Mouse (Mus musculus) limb, embryonic 15.5 days (tissue): Measurements from ENCODE around the gene Fnbp1. TPM values are rescaled to one million over a fixed set of nuclear protein-coding genes. Genes with fewer than 3 reads are reported as not detected.
A peak's percentile ranks its signal among the peaks of the same experiment; 100 is the strongest.

Experiments
- ATAC-seq: fragments of 200-750 bp; cut with Nextera tagmentation; 2 replicates; pipeline ENCODE4 v1.8.0; 2017; ENCODE audit warnings: low read depth, moderate TSS enrichment; ENCODE audit not compliant: insufficient number of reproducible peaks, low FRiP score, low TSS enrichment
- H3K27ac ChIP-seq: fragments of 300-500 bp; sonication (generic); 2 replicates; pipeline ENCODE4 v1.5.1; 2015; ENCODE audit warnings: moderate library complexity, mild to moderate bottlenecking, inconsistent platforms
- H3K27me3 ChIP-seq: fragments of 300-500 bp; sonication (generic); 2 replicates; pipeline ENCODE4 v1.6.1; 2015; ENCODE audit warnings: inconsistent platforms
- H3K36me3 ChIP-seq: fragments of 300-500 bp; sonication (generic); 2 replicates; pipeline ENCODE4 v1.6.1; 2015; ENCODE audit warnings: inconsistent platforms
- H3K4me1 ChIP-seq: fragments of 300-500 bp; sonication (generic); 2 replicates; pipeline ENCODE4 v1.6.1; 2015; ENCODE audit warnings: inconsistent platforms
- H3K4me2 ChIP-seq: fragments of 300-500 bp; sonication (generic); 2 replicates; pipeline ENCODE4 v1.6.1; 2015; ENCODE audit warnings: mild to moderate bottlenecking, inconsistent platforms
- H3K4me3 ChIP-seq: fragments of 300-500 bp; sonication (generic); 2 replicates; pipeline ENCODE4 v1.5.1; 2015; ENCODE audit warnings: mild to moderate bottlenecking, inconsistent platforms
- H3K9ac ChIP-seq: fragments of 300-500 bp; sonication (generic); 2 replicates; pipeline ENCODE4 v1.6.1; 2015; ENCODE audit warnings: inconsistent platforms
- H3K9me3 ChIP-seq: fragments of 300-500 bp; sonication (generic); 2 replicates; pipeline ENCODE4 v1.6.1; 2016; ENCODE audit warnings: inconsistent platforms
- WGBS: fragments of 180-500 bp; shearing (Covaris S2); methylation state at CpG from one replicate; pipeline ENCODE4 v1.1.7; 2015; 5-methylcytosine and 5-hydroxymethylcytosine counted together
- polyA plus RNA-seq: library from polyadenylated mRNA; unstranded; fragments of >200 nt; fragmentation: Nextera tagmentation; extraction: Ambion mirVana; gene quantifications from 2 replicates; pipeline ENCODE4 v1.2.1, GENCODE M21; 2015

Gene Fnbp1
- polyA plus RNA-seq, 1 experiment from 2014 or later = 27.5 TPM

DNA sequence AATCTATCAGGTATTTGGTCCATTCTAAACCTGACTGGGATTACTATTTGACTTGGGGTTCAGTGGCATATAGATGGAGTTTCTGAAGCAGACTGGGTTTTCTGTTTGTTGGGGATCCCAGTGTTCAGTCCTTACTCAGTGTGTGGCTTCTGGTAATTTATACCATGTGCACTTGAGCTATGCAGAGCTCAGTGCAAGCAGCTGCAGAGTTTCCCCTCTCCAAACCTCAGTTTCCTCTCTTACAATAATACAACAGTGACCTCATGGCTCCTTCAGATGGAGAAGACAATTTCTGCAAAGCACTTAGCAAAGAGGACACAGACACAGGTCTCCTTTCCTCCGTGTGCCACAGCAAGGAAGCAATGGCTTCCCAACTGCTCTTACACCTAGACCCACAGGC is 3.1 kb upstream of the Fnbp1 start:
- H3K9me3 ChIP-seq = no peaks in the 10 kb centered on the region
- WGBS = 62% methylated on average over 1 of the region's 1 CpGs
- peaks cover 26% of the 10 kb centered on the region for H3K4me1 ChIP-seq
- peaks cover 26% of the 10 kb centered on the region for H3K36me3 ChIP-seq
- H3K27ac ChIP-seq = no peak overlapping the region
- H3K4me3 ChIP-seq = no peak overlapping the region
- no peak for ATAC-seq
- no peak overlapping the region for H3K9ac ChIP-seq
- no peak overlapping the region for H3K4me2 ChIP-seq
- H3K27me3 ChIP-seq = no peaks in the 10 kb centered on the region

DNA sequence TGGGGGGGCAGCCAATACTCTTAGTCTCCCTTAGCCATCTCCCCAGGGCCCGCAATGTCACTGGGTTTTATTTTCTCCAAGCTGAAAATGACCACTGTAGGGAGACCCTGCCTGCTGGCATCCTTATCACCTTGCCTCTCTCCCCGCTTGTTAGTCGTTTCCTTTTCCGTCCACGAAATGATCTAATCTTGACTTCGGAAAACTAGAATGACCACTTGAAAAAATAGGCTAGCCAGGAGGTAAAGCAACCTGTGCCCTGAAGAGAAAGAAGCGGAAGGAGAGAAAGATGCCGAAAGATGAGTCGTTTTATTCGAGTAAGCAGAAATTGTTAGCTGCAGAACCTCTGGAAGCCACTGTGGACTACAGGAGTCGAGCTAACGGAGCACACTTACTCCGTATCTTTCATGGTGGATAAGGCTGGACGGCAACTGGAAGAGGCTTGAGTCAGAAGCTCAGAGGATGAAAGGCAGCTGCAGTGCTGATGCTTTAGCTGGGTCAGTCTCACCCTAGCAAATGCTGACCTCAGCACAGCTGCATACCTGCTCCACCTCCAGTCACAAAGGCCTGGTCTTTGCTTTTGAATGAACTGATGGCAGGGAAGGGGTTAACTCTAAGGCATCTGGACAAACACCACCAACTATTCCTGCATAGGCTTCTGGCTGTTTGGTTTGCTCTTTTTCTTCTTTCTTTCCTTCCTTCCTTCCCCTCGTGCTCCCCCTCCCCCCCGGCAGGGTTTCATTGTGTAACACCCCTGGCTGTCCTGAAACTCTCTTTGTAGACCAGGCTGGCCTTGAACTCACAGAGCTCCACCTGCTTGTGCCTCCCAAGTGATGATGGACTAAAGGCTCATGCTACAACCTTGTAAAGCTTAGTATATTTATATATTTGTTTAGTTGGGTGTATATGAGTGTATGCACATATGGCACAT is 2.2 kb upstream of the Fnbp1 start:
- H3K4me2 ChIP-seq = no peak overlapping the region

DNA sequence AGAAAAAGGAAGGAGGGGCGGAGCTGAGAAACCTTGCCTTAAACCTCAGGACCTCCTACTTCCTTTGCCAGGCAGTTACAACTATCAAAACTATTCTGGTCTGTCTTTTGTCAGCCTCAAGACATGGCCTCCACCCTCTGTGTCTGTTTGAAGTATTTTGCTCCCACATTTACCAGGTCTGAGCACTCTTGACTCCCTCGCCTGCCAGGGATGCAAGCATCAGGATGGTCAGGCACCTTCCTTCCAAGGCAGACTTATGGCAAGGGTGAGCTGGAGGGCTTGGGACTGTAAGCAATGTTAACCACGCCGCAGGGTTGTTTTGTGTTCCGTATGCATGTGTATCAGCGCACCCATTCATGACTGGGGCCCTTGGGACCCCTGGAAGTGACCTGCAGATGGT is 1.5 kb upstream of the Fnbp1 start:
- peaks cover 27% of the 10 kb centered on the region for H3K4me1 ChIP-seq
- ATAC-seq = no peak
- no peak overlapping the region for H3K9ac ChIP-seq
- peaks cover 19% of the 10 kb centered on the region for H3K36me3 ChIP-seq
- 76% methylated on average over 6 of the region's 6 CpGs for WGBS
- no peak overlapping the region for H3K4me3 ChIP-seq
- no peak overlapping the region for H3K27ac ChIP-seq
- no peaks in the 10 kb centered on the region for H3K9me3 ChIP-seq
- H3K27me3 ChIP-seq = no peaks in the 10 kb centered on the region
- no peak overlapping the region for H3K4me2 ChIP-seq

More for the DNA sequence above, 2.2 kb upstream of the Fnbp1 start:
- 76% methylated on average over 16 of the region's 16 CpGs for WGBS
- peaks cover 19% of the 10 kb centered on the region for H3K36me3 ChIP-seq
- no peak overlapping the region for H3K9ac ChIP-seq
- no peak for ATAC-seq
- no peak overlapping the region for H3K27ac ChIP-seq
- peaks cover 27% of the 10 kb centered on the region for H3K4me1 ChIP-seq
- no peaks in the 10 kb centered on the region for H3K27me3 ChIP-seq
- no peaks in the 10 kb centered on the region for H3K9me3 ChIP-seq
- no peak overlapping the region for H3K4me3 ChIP-seq

- Histone ChIP-seq H3K9me3 (no peaks in the 10 kb centered on the region), H3K36me3 (peaks cover 13% of the 10 kb centered on the region), H3K27ac (peak overlapping the region; percentile 91), H3K9ac (peak overlapping the region; percentile 33), H3K4me1 (peaks cover 27% of the 10 kb centered on the region), H3K4me2 (peak overlapping the region; percentile 75), H3K4me3 (peak overlapping the region; percentile 94), H3K27me3 (no peaks in the 10 kb centered on the region)
- no peak for ATAC-seq
- WGBS = 32% methylated on average over 3 of the region's 3 CpGs
These were observed 697 bp upstream of the Fnbp1 start for GRCm38 (mm10) chr2:31142505-31142904.

DNA sequence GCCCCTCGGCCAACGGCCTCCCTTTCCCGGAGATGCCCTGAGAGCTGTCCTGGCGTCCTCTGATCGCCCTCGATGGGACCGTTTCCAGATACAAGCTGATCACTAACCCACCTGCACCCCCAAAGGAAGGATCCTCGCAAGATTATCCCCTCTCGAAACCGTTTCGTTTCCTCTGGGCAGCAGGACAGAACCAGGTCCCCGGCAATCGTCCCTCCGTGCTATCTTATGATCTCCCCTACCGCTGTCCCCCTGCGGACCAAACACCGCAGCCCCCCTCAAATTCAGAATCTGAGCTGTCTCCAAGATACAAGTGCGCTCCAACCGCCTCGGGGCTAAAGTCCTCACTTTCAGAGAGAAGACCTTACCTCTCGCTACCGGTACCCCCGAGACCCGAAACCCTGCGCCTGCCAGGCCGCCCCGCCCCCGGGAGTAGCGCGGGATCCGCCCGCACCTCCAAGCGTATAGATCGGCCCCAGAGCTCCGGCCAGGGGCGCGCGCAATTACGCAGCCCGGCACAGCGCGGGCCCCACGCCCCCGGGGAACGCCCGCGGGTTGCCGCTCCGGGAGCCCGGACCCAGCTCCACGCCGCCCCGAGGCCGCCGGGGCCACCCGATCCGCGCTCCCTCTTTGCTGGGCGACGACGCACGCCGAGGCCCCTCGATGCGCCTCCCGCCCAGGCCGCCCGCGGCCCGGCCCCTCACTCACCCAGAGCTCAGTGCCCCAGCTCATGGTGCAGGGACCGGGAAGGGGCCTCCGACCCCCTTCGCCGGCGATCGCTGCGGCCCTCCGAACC is 538 bp downstream of the Fnbp1 start:
- ATAC-seq = peak; percentile 68
- Histone ChIP-seq H3K27ac (peak overlapping the region; percentile 91), H3K4me1 (peaks cover 33% of the 10 kb centered on the region), H3K4me3 (peak overlapping the region; percentile 94), H3K9ac (peak overlapping the region; percentile 94), H3K4me2 (peak overlapping the region; percentile 75), H3K27me3 (no peaks in the 10 kb centered on the region), H3K9me3 (no peaks in the 10 kb centered on the region), H3K36me3 (peaks cover 4% of the 10 kb centered on the region)
- WGBS = under 1% methylated on average over 72 of the region's 78 CpGs

DNA sequence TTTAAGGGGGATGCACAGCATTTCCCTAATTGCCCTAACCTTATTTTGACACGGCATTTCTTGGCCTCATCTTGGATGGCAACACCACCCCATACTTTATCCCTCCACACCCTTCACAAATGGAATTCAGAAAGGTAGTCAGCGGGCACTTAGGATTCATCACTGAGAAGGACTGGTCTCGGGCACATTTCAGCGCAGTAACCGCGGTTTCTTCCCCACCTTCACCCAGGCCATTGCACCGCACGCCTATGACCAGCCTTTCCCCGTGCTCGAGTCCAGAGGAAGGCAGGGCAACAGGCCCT is 1.1 kb downstream of the Fnbp1 start:
- no peaks in the 10 kb centered on the region for H3K36me3 ChIP-seq
- no peaks in the 10 kb centered on the region for H3K9me3 ChIP-seq
- no peaks in the 10 kb centered on the region for H3K27me3 ChIP-seq
- H3K9ac ChIP-seq = peak overlapping the region; percentile 94
- no peak for ATAC-seq
- 7% methylated on average over 10 of the region's 10 CpGs for WGBS
- peak overlapping the region; percentile 75 for H3K4me2 ChIP-seq
- H3K4me1 ChIP-seq = peaks cover 37% of the 10 kb centered on the region
- no peak overlapping the region for H3K27ac ChIP-seq
- H3K4me3 ChIP-seq = peak overlapping the region; percentile 94

- Histone ChIP-seq H3K4me3 (peak overlapping the region; percentile 94), H3K36me3 (no peaks in the 10 kb centered on the region), H3K9ac (no peak overlapping the region), H3K27ac (no peak overlapping the region), H3K4me1 (peaks cover 42% of the 10 kb centered on the region), H3K27me3 (no peaks in the 10 kb centered on the region), H3K4me2 (peak overlapping the region; percentile 75), H3K9me3 (no peaks in the 10 kb centered on the region)
- ATAC-seq = no peak
- WGBS = 82% methylated on average over 12 of the region's 12 CpGs
These were observed 1.6 kb downstream of the Fnbp1 start for GRCm38 (mm10) chr2:31139991-31140771.

- H3K36me3 ChIP-seq = no peaks in the 10 kb centered on the region
- no peak overlapping the region for H3K9ac ChIP-seq
- H3K4me2 ChIP-seq = no peak overlapping the region
- no peak overlapping the region for H3K4me3 ChIP-seq
- H3K27me3 ChIP-seq = no peaks in the 10 kb centered on the region
- 79% methylated on average over 10 of the region's 10 CpGs for WGBS
- no peak overlapping the region for H3K27ac ChIP-seq
- no peaks in the 10 kb centered on the region for H3K9me3 ChIP-seq
- no peak for ATAC-seq
- H3K4me1 ChIP-seq = peaks cover 42% of the 10 kb centered on the region
These were observed 2.6 kb downstream of the Fnbp1 start for GRCm38 (mm10) chr2:31139174-31139632.

DNA sequence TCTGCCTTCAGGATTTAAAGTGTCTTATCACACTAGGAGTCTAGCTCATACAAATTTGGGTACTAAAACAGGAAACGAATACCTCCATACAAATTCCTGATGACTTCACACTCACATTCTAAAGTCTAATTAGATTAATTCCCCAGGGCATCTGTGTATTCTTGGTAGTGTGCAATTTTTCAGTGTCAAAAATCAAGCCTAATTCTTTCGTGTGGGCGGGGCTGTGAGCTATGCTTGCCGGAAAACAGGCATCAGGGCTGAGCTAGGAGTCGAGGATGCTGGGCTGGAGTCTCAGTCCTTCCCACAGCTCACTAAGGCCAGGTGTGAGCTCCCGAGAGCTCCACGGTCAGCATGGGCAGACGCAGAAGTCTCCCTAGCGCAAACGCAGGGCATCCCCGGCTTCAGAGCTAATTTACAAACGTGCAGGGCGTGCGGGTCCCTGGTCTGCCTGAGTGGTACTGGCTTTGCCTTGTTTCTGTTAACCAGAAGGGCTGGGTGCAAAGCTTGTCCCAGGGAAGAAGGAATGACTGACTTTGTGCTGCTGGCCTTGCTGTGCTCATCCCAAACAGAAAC is 4.7 kb downstream of the Fnbp1 start:
- H3K27me3 ChIP-seq = no peaks in the 10 kb centered on the region
- H3K36me3 ChIP-seq = no peaks in the 10 kb centered on the region
- no peak overlapping the region for H3K4me3 ChIP-seq
- no peaks in the 10 kb centered on the region for H3K9me3 ChIP-seq
- H3K4me2 ChIP-seq = no peak overlapping the region
- H3K27ac ChIP-seq = no peak overlapping the region
- H3K9ac ChIP-seq = no peak overlapping the region
- ATAC-seq = no peak
- peaks cover 36% of the 10 kb centered on the region for H3K4me1 ChIP-seq
- WGBS = 58% methylated on average over 14 of the region's 14 CpGs

DNA sequence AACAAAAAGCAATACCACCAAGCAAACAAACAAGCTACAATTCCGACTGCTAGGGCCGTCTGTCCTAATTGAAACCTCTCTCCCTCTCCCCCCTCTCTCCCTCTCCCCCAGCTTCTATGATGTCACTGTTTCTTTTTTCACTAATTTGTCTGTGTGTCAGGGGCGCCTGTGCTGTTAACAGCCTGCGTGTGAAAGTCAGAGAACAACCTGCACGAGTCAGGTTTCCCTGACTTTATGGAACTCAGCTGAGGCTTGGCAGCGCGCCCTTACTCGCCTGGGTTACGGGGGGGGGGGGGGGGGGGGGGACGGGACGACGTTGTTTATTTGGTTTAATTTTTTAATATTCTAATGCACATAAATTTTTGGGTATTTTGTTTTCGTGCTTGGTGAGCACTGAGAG is 5.5 kb downstream of the Fnbp1 start:
- peaks cover 38% of the 10 kb centered on the region for H3K4me1 ChIP-seq
- no peak for ATAC-seq
- H3K9ac ChIP-seq = no peak overlapping the region
- H3K36me3 ChIP-seq = no peaks in the 10 kb centered on the region
- H3K4me2 ChIP-seq = no peak overlapping the region
- no peak overlapping the region for H3K4me3 ChIP-seq
- no peak overlapping the region for H3K27ac ChIP-seq
- H3K27me3 ChIP-seq = no peaks in the 10 kb centered on the region
- no peaks in the 10 kb centered on the region for H3K9me3 ChIP-seq
- 19% methylated on average over 13 of the region's 13 CpGs for WGBS

DNA sequence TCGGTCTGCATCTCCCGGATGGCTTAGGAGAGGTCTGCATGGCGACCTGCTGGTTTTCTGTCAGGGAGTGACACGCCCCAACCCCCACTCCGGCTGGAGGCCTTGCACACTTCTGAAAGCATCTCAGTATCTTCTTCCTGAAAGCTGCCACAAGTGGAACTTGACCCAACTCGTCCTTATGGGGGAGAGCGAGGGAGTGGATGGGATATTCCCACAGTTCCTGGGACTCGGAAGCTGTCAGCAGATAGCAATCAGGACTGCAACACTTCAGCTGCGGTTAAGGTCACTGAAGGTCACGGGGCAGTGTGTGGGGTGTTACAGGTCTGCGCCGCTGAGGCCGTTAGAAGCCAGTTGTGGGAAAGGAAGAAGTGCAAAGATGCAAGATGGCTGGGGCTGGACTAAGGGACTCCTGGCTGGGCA is 6.3 kb downstream of the Fnbp1 start:
- Histone ChIP-seq H3K4me1 (peaks cover 39% of the 10 kb centered on the region), H3K9me3 (no peaks in the 10 kb centered on the region), H3K9ac (no peak overlapping the region), H3K27me3 (no peaks in the 10 kb centered on the region), H3K27ac (no peak overlapping the region), H3K4me2 (no peak overlapping the region), H3K4me3 (no peak overlapping the region), H3K36me3 (no peaks in the 10 kb centered on the region)
- 51% methylated on average over 13 of the region's 13 CpGs for WGBS
- ATAC-seq = no peak
